Mouse (Mus musculus): Measurements from ENCODE around the gene Zic2. TPM values are rescaled to one million over a fixed set of nuclear protein-coding genes. Genes with fewer than 3 reads are reported as not detected.
A peak's percentile ranks its signal among the peaks of the same experiment; 100 is the strongest.

Zic2 gene
- polyA plus RNA-seq (2014; fragmentation: Nextera tagmentation; extraction: Ambion mirVana), result not detected in 2 replicates

GRCm38 (mm10) chr14:122474891-122475556 lies at the start of gene Zic2:
Gene Zic2, plus strand, starts transcription at chr14:122475435.
- no peaks in the 10 kb centered on the region for H3K9me3 ChIP-seq (ENCODE audit: control insufficient read depth, low read depth, low read length)
- WGBS, result under 1% methylated on average over 45 of the region's 73 CpGs
- no peak within 1 kb of the TSS for H3K27ac ChIP-seq (ENCODE audit: low read length)
- H3K27me3 ChIP-seq (ENCODE audit: control insufficient read depth, insufficient read depth, low read length), result peaks cover 73% of the 10 kb centered on the region
- H3K4me3 ChIP-seq (ENCODE audit: low read depth, low read length), result peak within 1 kb of the TSS; percentile 29
- no peak within 1 kb of the TSS for H3K9ac ChIP-seq (replicated peaks; ENCODE audit: low read depth, low read length)
- no peaks in the 10 kb centered on the region for H3K36me3 ChIP-seq (ENCODE audit: control insufficient read depth, insufficient read depth, low read length)
- ATAC-seq (ENCODE audit: insufficient number of reproducible peaks, insufficient read depth, low FRiP score, low read depth), result no peak
- H3K4me2 ChIP-seq (replicated peaks; ENCODE audit: low read depth, low read length), result peak within 1 kb of the TSS; percentile 52
- H3K4me1 ChIP-seq (ENCODE audit: control insufficient read depth, insufficient read depth, low read length), result peaks cover 16% of the 10 kb centered on the region

GRCm38 (mm10) chr14:122426529-122427203 lies 48.6 kb upstream of the Zic2 start:
- H3K9ac ChIP-seq (replicated peaks; ENCODE audit: low read depth, low read length), result no peak overlapping the region
- ATAC-seq (ENCODE audit: insufficient number of reproducible peaks, insufficient read depth, low FRiP score, low read depth), result no peak
- H3K27ac ChIP-seq (ENCODE audit: low read length), result no peak overlapping the region
- H3K4me2 ChIP-seq (replicated peaks; ENCODE audit: low read depth, low read length), result no peak overlapping the region
- no peaks in the 10 kb centered on the region for H3K4me1 ChIP-seq (ENCODE audit: control insufficient read depth, insufficient read depth, low read length)
- no peaks in the 10 kb centered on the region for H3K27me3 ChIP-seq (ENCODE audit: control insufficient read depth, insufficient read depth, low read length)
- WGBS, result 34% methylated on average over 10 of the region's 10 CpGs
- no peak overlapping the region for H3K4me3 ChIP-seq (ENCODE audit: low read depth, low read length)
- H3K9me3 ChIP-seq (ENCODE audit: control insufficient read depth, low read depth, low read length), result no peaks in the 10 kb centered on the region
- H3K36me3 ChIP-seq (ENCODE audit: control insufficient read depth, insufficient read depth, low read length), result no peaks in the 10 kb centered on the region

- no peak overlapping the region for H3K4me3 ChIP-seq (ENCODE audit: low read depth, low read length)
- H3K9me3 ChIP-seq (ENCODE audit: control insufficient read depth, low read depth, low read length), result no peaks in the 10 kb centered on the region
- no peak overlapping the region for H3K27ac ChIP-seq (ENCODE audit: low read length)
- no peaks in the 10 kb centered on the region for H3K4me1 ChIP-seq (ENCODE audit: control insufficient read depth, insufficient read depth, low read length)
- no peaks in the 10 kb centered on the region for H3K27me3 ChIP-seq (ENCODE audit: control insufficient read depth, insufficient read depth, low read length)
- no peak overlapping the region for H3K4me2 ChIP-seq (replicated peaks; ENCODE audit: low read depth, low read length)
- no peak overlapping the region for H3K9ac ChIP-seq (replicated peaks; ENCODE audit: low read depth, low read length)
- H3K36me3 ChIP-seq (ENCODE audit: control insufficient read depth, insufficient read depth, low read length), result no peaks in the 10 kb centered on the region
- WGBS, result 23% methylated on average over 8 of the region's 8 CpGs
- no peak for ATAC-seq (ENCODE audit: insufficient number of reproducible peaks, insufficient read depth, low FRiP score, low read depth)
Observed at GRCm38 (mm10) chr14:122427204-122427560, 48.1 kb upstream of the Zic2 start.

- Histone ChIP-seq H3K4me1 (ENCODE audit: control insufficient read depth, insufficient read depth, low read length) (no peaks in the 10 kb centered on the region), H3K27me3 (ENCODE audit: control insufficient read depth, insufficient read depth, low read length) (no peaks in the 10 kb centered on the region), H3K4me3 (ENCODE audit: low read depth, low read length) (no peak overlapping the region), H3K9me3 (ENCODE audit: control insufficient read depth, low read depth, low read length) (no peaks in the 10 kb centered on the region), H3K4me2 (replicated peaks; ENCODE audit: low read depth, low read length) (no peak overlapping the region), H3K27ac (ENCODE audit: low read length) (no peak overlapping the region), H3K9ac (replicated peaks; ENCODE audit: low read depth, low read length) (no peak overlapping the region), H3K36me3 (ENCODE audit: control insufficient read depth, insufficient read depth, low read length) (no peaks in the 10 kb centered on the region)
- WGBS, result 70% methylated on average over 3 of the region's 3 CpGs
- ATAC-seq (ENCODE audit: insufficient number of reproducible peaks, insufficient read depth, low FRiP score, low read depth), result no peak
Observed at GRCm38 (mm10) chr14:122427654-122428053, 47.6 kb upstream of the Zic2 start.

- H3K4me1 ChIP-seq (ENCODE audit: control insufficient read depth, insufficient read depth, low read length), result no peaks in the 10 kb centered on the region
- H3K4me2 ChIP-seq (replicated peaks; ENCODE audit: low read depth, low read length), result no peak overlapping the region
- H3K36me3 ChIP-seq (ENCODE audit: control insufficient read depth, insufficient read depth, low read length), result no peaks in the 10 kb centered on the region
- H3K9me3 ChIP-seq (ENCODE audit: control insufficient read depth, low read depth, low read length), result no peaks in the 10 kb centered on the region
- no peak overlapping the region for H3K27ac ChIP-seq (ENCODE audit: low read length)
- no peak for ATAC-seq (ENCODE audit: insufficient number of reproducible peaks, insufficient read depth, low FRiP score, low read depth)
- H3K9ac ChIP-seq (replicated peaks; ENCODE audit: low read depth, low read length), result no peak overlapping the region
- no peaks in the 10 kb centered on the region for H3K27me3 ChIP-seq (ENCODE audit: control insufficient read depth, insufficient read depth, low read length)
- 54% methylated on average over 3 of the region's 3 CpGs for whole genome bisulfite sequencing
- H3K4me3 ChIP-seq (ENCODE audit: low read depth, low read length), result no peak overlapping the region
Observed at GRCm38 (mm10) chr14:122432558-122432957, 42.7 kb upstream of the Zic2 start.

GRCm38 (mm10) chr14:122434039-122434438 lies 41.2 kb upstream of the Zic2 start:
- Histone ChIP-seq H3K4me2 (replicated peaks; ENCODE audit: low read depth, low read length) (no peak overlapping the region), H3K36me3 (ENCODE audit: control insufficient read depth, insufficient read depth, low read length) (no peaks in the 10 kb centered on the region), H3K4me3 (ENCODE audit: low read depth, low read length) (no peak overlapping the region), H3K4me1 (ENCODE audit: control insufficient read depth, insufficient read depth, low read length) (no peaks in the 10 kb centered on the region), H3K27ac (ENCODE audit: low read length) (no peak overlapping the region), H3K9ac (replicated peaks; ENCODE audit: low read depth, low read length) (no peak overlapping the region), H3K9me3 (ENCODE audit: control insufficient read depth, low read depth, low read length) (no peaks in the 10 kb centered on the region), H3K27me3 (ENCODE audit: control insufficient read depth, insufficient read depth, low read length) (no peaks in the 10 kb centered on the region)
- ATAC-seq (ENCODE audit: insufficient number of reproducible peaks, insufficient read depth, low FRiP score, low read depth), result no peak
- WGBS, result 91% methylated on average over 10 of the region's 10 CpGs

GRCm38 (mm10) chr14:122436850-122437249 lies 38.4 kb upstream of the Zic2 start:
- Histone ChIP-seq H3K9ac (replicated peaks; ENCODE audit: low read depth, low read length) (no peak overlapping the region), H3K36me3 (ENCODE audit: control insufficient read depth, insufficient read depth, low read length) (no peaks in the 10 kb centered on the region), H3K27me3 (ENCODE audit: control insufficient read depth, insufficient read depth, low read length) (no peaks in the 10 kb centered on the region), H3K9me3 (ENCODE audit: control insufficient read depth, low read depth, low read length) (no peaks in the 10 kb centered on the region), H3K27ac (ENCODE audit: low read length) (no peak overlapping the region), H3K4me1 (ENCODE audit: control insufficient read depth, insufficient read depth, low read length) (no peaks in the 10 kb centered on the region), H3K4me2 (replicated peaks; ENCODE audit: low read depth, low read length) (no peak overlapping the region), H3K4me3 (ENCODE audit: low read depth, low read length) (no peak overlapping the region)
- WGBS, result 69% methylated on average over 10 of the region's 10 CpGs
- ATAC-seq (ENCODE audit: insufficient number of reproducible peaks, insufficient read depth, low FRiP score, low read depth), result no peak

- Histone ChIP-seq H3K4me2 (replicated peaks; ENCODE audit: low read depth, low read length) (peak overlapping the region; percentile 39), H3K9ac (replicated peaks; ENCODE audit: low read depth, low read length) (no peak overlapping the region), H3K27me3 (ENCODE audit: control insufficient read depth, insufficient read depth, low read length) (peaks cover 43% of the 10 kb centered on the region), H3K4me3 (ENCODE audit: low read depth, low read length) (peak overlapping the region; percentile 16), H3K27ac (ENCODE audit: low read length) (no peak overlapping the region), H3K9me3 (ENCODE audit: control insufficient read depth, low read depth, low read length) (no peaks in the 10 kb centered on the region), H3K4me1 (ENCODE audit: control insufficient read depth, insufficient read depth, low read length) (peaks cover 6% of the 10 kb centered on the region; the same call in 1 of the 2 replicates), H3K36me3 (ENCODE audit: control insufficient read depth, insufficient read depth, low read length) (no peaks in the 10 kb centered on the region)
- 4% methylated on average over 29 of the region's 29 CpGs for WGBS
- no peak for ATAC-seq (ENCODE audit: insufficient number of reproducible peaks, insufficient read depth, low FRiP score, low read depth)
Observed at GRCm38 (mm10) chr14:122449601-122450495, 25.4 kb upstream of the Zic2 start.

Data from stomach, embryonic 14.5 days (tissue).